Mouse (Mus musculus): Measurements from ENCODE around the gene Fam170b. TPM values are rescaled to one million over a fixed set of nuclear protein-coding genes. Genes with fewer than 3 reads are reported as not detected.

Gene Fam170b
- polyA plus RNA-seq, 1 experiment from 2014 or later, result not detected

DNA sequence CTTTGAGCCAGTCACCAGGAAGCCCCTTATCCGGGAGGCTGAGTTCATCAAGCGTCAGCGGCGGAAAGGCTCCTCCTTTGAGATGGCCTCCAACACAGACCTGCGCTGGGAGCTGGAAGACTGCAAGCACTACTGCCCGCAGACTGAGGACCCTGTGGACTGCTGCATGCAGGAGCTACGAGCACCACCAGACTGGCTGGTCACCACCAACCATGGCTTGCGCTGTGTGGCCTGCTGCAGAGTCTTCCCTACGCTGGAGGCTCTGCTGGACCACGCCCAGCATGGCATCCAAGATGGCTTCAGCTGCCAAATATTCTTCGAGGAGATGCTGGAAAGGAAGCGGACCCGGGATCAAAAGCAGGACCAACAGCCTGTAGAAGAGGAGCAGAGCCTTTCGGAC, 1.8 kb downstream of the Fam170b start:
- Histone ChIP-seq H3K27me3 (replicated peaks) (no peaks in the 10 kb centered on the region), H3K4me3 (no peak overlapping the region), H3K4me2 (replicated peaks) (no peak overlapping the region), H3K9ac (no peak overlapping the region), H3K27ac (no peak overlapping the region), H3K4me1 (no peaks in the 10 kb centered on the region), H3K36me3 (no peaks in the 10 kb centered on the region), H3K9me3 (peaks cover 3% of the 10 kb centered on the region; the same call in 1 of the 2 replicates)
- ATAC-seq (ENCODE audit: low FRiP score, low read depth), result no peak
- 93% methylated on average over 14 of the region's 14 CpGs for WGBS

DNA sequence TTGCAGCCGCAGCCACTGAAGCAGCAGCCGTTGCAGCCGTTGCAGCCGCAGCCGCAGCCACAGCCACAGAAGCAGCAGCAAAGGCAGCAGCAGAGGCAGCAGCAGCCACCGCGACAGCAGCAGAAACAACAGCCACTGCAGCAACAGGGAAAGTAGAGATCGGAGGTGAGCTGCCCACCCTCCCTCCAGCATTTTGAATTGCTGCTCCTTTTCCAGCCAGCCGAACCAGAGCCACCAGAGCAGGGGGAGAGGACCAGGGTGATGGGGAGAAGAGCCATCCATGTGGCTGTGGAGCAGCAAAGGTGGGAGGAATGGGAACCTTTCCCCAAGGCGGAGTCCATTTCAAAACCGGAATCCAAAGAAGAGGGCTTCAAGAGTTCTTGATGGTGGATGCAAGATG, 2.4 kb downstream of the Fam170b start:
- H3K36me3 ChIP-seq, result no peaks in the 10 kb centered on the region
- no peak for ATAC-seq (ENCODE audit: low FRiP score, low read depth)
- H3K4me1 ChIP-seq, result no peaks in the 10 kb centered on the region
- no peak overlapping the region for H3K27ac ChIP-seq
- peaks cover 3% of the 10 kb centered on the region; the same call in 1 of the 2 replicates for H3K9me3 ChIP-seq
- no peak overlapping the region for H3K9ac ChIP-seq
- H3K4me2 ChIP-seq (replicated peaks), result no peak overlapping the region
- no peak overlapping the region for H3K4me3 ChIP-seq
- WGBS, result 91% methylated on average over 11 of the region's 11 CpGs
- no peaks in the 10 kb centered on the region for H3K27me3 ChIP-seq (replicated peaks)

GRCm38 (mm10) chr14:32842052-32842451, 8.3 kb downstream of the Fam170b start:
- Histone ChIP-seq H3K4me1 (no peaks in the 10 kb centered on the region), H3K4me2 (replicated peaks) (no peak overlapping the region), H3K36me3 (no peaks in the 10 kb centered on the region), H3K9ac (no peak overlapping the region), H3K9me3 (no peaks in the 10 kb centered on the region), H3K27ac (no peak overlapping the region), H3K4me3 (no peak overlapping the region), H3K27me3 (replicated peaks) (no peaks in the 10 kb centered on the region)
- ATAC-seq (ENCODE audit: low FRiP score, low read depth), result no peak

- WGBS, result 91% methylated on average over 4 of the region's 4 CpGs
- no peak for ATAC-seq (ENCODE audit: low FRiP score, low read depth)
- H3K4me2 ChIP-seq (replicated peaks), result no peak overlapping the region
Measured at GRCm38 (mm10) chr14:32854059-32854458, 20.3 kb downstream of the Fam170b start.

GRCm38 (mm10) chr14:32856246-32856645, 22.5 kb downstream of the Fam170b start:
- H3K9me3 ChIP-seq, result no peaks in the 10 kb centered on the region

More at GRCm38 (mm10) chr14:32854059-32854458, 20.3 kb downstream of the Fam170b start:
- Histone ChIP-seq H3K27ac (no peak overlapping the region), H3K36me3 (no peaks in the 10 kb centered on the region), H3K4me3 (no peak overlapping the region), H3K9ac (no peak overlapping the region), H3K9me3 (no peaks in the 10 kb centered on the region), H3K27me3 (replicated peaks) (peaks cover 4% of the 10 kb centered on the region; the same call in 1 of the 2 replicates), H3K4me1 (no peaks in the 10 kb centered on the region)

GRCm38 (mm10) chr14:32856681-32857328, 23.0 kb downstream of the Fam170b start, which contains the start of gene Vstm4:
Gene Vstm4, plus strand, starts transcription at chr14:32856756.
- 1% methylated on average over 68 of the region's 68 CpGs for WGBS
- ATAC-seq (ENCODE audit: low FRiP score, low read depth), result peak; percentile 70

More at GRCm38 (mm10) chr14:32856246-32856645, 22.5 kb downstream of the Fam170b start:
- Histone ChIP-seq H3K27me3 (replicated peaks) (peaks cover 4% of the 10 kb centered on the region; the same call in 1 of the 2 replicates), H3K9ac (no peak overlapping the region), H3K36me3 (no peaks in the 10 kb centered on the region), H3K27ac (no peak overlapping the region), H3K4me1 (peaks cover 16% of the 10 kb centered on the region; the same call in 1 of the 2 replicates), H3K4me2 (replicated peaks) (peak overlapping the region; percentile 83), H3K4me3 (peak overlapping the region; percentile 50)
- ATAC-seq (ENCODE audit: low FRiP score, low read depth), result no peak; the same call in 1 of the 2 replicates
- WGBS, result 42% methylated on average over 5 of the region's 5 CpGs

DNA sequence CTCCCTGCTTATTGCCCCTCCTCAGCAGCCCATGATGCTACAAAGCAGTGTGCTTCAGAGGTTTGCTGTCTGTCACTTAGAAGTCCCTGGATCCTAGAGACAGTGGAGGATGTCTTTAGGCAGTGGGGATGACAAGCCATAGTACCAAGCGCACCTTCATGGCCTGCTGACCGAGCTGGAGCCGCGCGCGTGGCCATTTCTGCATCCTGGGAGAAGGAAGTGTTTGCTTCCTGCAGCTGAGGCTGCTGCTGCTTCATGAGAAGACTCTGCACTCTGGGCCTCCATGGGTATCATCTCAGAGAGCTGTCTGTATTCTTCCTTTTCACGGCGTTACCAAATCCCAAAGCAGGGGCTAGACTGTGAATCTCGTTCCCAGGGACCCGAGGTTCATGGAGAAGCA, 24.6 kb downstream of the Fam170b start:
- Histone ChIP-seq H3K36me3 (no peaks in the 10 kb centered on the region), H3K9me3 (no peaks in the 10 kb centered on the region), H3K4me1 (peaks cover 18% of the 10 kb centered on the region; the same call in 1 of the 2 replicates), H3K9ac (no peak overlapping the region), H3K27me3 (replicated peaks) (peaks cover 4% of the 10 kb centered on the region; the same call in 1 of the 2 replicates), H3K4me2 (replicated peaks) (no peak overlapping the region), H3K4me3 (no peak overlapping the region), H3K27ac (no peak overlapping the region)
- WGBS, result 95% methylated on average over 10 of the region's 10 CpGs
- no peak for ATAC-seq (ENCODE audit: low FRiP score, low read depth)

More at GRCm38 (mm10) chr14:32856681-32857328, 23.0 kb downstream of the Fam170b start, which contains the start of gene Vstm4:
- peaks cover 4% of the 10 kb centered on the region; the same call in 1 of the 2 replicates for H3K27me3 ChIP-seq (replicated peaks)
- no peaks in the 10 kb centered on the region for H3K9me3 ChIP-seq
- no peaks in the 10 kb centered on the region for H3K36me3 ChIP-seq
- H3K27ac ChIP-seq, result no peak within 1 kb of the TSS
- H3K4me2 ChIP-seq (replicated peaks), result peak within 1 kb of the TSS; percentile 83
- peaks cover 18% of the 10 kb centered on the region; the same call in 1 of the 2 replicates for H3K4me1 ChIP-seq
- H3K4me3 ChIP-seq, result peak within 1 kb of the TSS; percentile 50
- peak within 1 kb of the TSS; percentile 67 for H3K9ac ChIP-seq

- Histone ChIP-seq H3K4me1 (peaks cover 18% of the 10 kb centered on the region; the same call in 1 of the 2 replicates), H3K9me3 (no peaks in the 10 kb centered on the region), H3K9ac (no peak overlapping the region), H3K27ac (no peak overlapping the region), H3K4me3 (no peak overlapping the region), H3K36me3 (no peaks in the 10 kb centered on the region), H3K27me3 (replicated peaks) (peaks cover 4% of the 10 kb centered on the region; the same call in 1 of the 2 replicates), H3K4me2 (replicated peaks) (no peak overlapping the region)
- no peak for ATAC-seq (ENCODE audit: low FRiP score, low read depth)
- WGBS, result 80% methylated on average over 6 of the region's 6 CpGs
Measured at GRCm38 (mm10) chr14:32858941-32859510, 25.3 kb downstream of the Fam170b start.

DNA sequence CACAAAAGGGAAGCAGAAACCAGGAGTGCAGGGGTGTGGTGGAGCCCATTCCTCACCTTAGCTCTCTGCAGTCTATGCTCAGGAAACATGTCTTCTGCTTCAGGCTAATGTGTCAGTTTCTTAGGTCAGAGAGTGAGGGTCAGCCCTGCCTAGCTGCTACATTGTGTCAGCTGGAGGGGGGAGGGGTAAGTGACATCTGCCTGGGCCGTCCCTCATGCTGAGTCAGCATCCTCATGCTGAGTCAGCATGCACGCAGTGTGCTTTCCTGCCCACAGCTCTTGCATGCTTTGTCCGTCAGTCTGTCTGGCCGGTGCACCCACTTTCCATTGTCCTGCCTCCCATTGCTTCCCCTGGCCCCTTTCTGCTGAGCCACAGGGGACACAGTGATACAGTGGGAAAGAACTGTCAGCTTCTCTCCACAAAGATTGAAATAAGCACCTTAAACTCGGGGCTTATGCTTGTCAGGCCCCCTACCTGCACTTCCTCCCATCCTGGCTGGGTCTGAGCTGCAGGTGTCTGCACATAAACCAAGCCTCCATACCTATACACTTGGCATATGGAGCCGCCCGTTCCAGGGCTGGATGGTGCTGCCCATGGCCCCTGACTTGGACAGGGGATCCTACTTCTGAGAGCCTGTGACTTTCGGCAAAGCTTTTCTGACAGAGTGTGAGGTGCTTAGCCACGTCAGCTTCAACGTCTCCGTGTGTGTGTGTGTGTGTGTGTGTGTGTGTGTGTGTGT, 26.2 kb downstream of the Fam170b start:
- no peak for ATAC-seq (ENCODE audit: low FRiP score, low read depth)
- Histone ChIP-seq H3K36me3 (no peaks in the 10 kb centered on the region), H3K9ac (no peak overlapping the region), H3K27ac (no peak overlapping the region), H3K27me3 (replicated peaks) (peaks cover 4% of the 10 kb centered on the region; the same call in 1 of the 2 replicates), H3K9me3 (no peaks in the 10 kb centered on the region), H3K4me3 (no peak overlapping the region), H3K4me2 (replicated peaks) (no peak overlapping the region; the same call in 1 of the 2 replicates), H3K4me1 (peaks cover 18% of the 10 kb centered on the region; the same call in 1 of the 2 replicates)
- WGBS, result 58% methylated on average over 11 of the region's 11 CpGs

DNA sequence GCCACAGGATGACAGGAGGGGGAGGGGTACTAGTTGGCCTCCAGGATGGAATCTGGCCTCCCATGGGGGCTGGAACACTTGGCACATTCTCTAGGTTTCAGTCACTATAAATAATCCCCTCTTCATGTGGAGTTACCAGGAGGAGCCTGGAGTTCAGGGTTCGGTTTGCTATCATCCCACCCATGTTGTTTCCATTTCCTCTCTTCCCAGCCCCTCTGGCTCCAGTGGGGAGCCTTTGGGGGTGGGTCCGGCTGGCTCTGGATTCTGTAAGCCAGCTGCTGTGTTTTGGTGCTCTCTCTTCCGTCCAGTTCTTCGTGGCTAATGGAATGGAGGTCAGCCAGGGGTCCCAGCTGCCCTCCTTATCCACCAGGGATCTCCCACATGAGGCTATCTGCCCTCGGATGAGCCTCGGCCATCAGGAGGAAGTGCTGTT, 27.4 kb downstream of the Fam170b start:
- Histone ChIP-seq H3K9ac (no peak overlapping the region), H3K27me3 (replicated peaks) (peaks cover 4% of the 10 kb centered on the region; the same call in 1 of the 2 replicates), H3K36me3 (no peaks in the 10 kb centered on the region), H3K4me2 (replicated peaks) (no peak overlapping the region), H3K4me1 (peaks cover 18% of the 10 kb centered on the region; the same call in 1 of the 2 replicates), H3K9me3 (no peaks in the 10 kb centered on the region), H3K27ac (no peak overlapping the region), H3K4me3 (no peak overlapping the region)
- ATAC-seq (ENCODE audit: low FRiP score, low read depth), result no peak
- WGBS, result 40% methylated on average over 6 of the region's 6 CpGs

DNA sequence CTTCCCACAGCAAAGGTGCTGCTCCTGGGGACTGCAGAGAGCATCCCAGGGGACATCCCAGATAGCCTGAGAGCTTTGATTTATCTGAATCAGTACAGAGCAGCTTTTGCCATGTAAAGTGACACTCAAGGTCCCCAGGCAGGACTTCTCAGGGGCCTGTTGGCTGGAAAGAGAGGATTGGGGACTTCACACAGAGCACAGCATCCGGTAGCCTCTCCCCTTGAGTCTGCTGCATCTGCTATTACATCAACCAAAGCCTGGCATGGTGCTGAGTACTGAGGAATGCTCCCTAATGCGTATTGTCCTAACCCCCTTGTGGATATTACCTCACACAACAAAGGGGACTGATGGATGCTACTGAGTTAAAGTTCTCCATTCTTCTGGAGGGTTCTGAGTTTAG, 27.9 kb downstream of the Fam170b start:
- Histone ChIP-seq H3K4me3 (no peak overlapping the region), H3K36me3 (no peaks in the 10 kb centered on the region)
- no peak for ATAC-seq (ENCODE audit: low FRiP score, low read depth)

DNA sequence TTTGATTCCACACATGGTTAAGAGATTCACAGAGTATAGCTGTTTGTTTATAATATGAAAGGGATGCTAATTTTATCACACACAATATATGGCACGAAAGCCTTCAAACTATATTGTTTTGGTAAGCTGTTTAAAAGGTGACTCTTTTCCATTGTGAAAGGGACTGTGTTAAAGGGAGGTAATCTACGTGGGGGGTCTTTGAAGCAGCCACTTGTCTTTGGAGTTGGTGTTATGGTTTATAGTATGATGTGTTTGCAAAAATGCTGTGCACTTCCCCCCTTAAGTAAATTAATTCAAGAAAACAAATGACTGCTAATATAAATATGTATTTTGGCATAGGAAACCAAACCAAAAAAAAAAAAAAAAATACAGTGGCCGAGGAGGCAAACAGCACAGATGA, 31.6 kb downstream of the Fam170b start:
- 78% methylated on average over 3 of the region's 3 CpGs for WGBS
- Histone ChIP-seq H3K9me3 (no peaks in the 10 kb centered on the region), H3K4me3 (no peak overlapping the region), H3K36me3 (no peaks in the 10 kb centered on the region), H3K27ac (no peak overlapping the region), H3K4me1 (peaks cover 9% of the 10 kb centered on the region; the same call in 1 of the 2 replicates), H3K9ac (no peak overlapping the region), H3K4me2 (replicated peaks) (no peak overlapping the region), H3K27me3 (replicated peaks) (no peaks in the 10 kb centered on the region)
- no peak for ATAC-seq (ENCODE audit: low FRiP score, low read depth)

More for the DNA sequence above, 27.9 kb downstream of the Fam170b start:
- no peak overlapping the region for H3K4me2 ChIP-seq (replicated peaks)
- H3K9ac ChIP-seq, result no peak overlapping the region
- WGBS, result 31% methylated on average over 2 of the region's 2 CpGs
- H3K4me1 ChIP-seq, result peaks cover 18% of the 10 kb centered on the region; the same call in 1 of the 2 replicates
- peaks cover 4% of the 10 kb centered on the region; the same call in 1 of the 2 replicates for H3K27me3 ChIP-seq (replicated peaks)
- no peaks in the 10 kb centered on the region for H3K9me3 ChIP-seq
- no peak overlapping the region for H3K27ac ChIP-seq

All from neural tube, embryonic 12.5 days (tissue).